Mouse (Mus musculus): ENCODE measurements around the gene Spry1. TPM values are rescaled to one million over a fixed set of nuclear protein-coding genes. Genes with fewer than 3 reads are reported as not detected.

Gene Spry1
- polyA plus RNA-seq, 1 experiment: 54.1 TPM

GRCm38 (mm10) chr3:37666291-37667118 is 26.8 kb downstream of the Spry1 start:
- Histone ChIP-seq H3K4me1 (ENCODE audit: control insufficient read depth, insufficient read depth, low read length) (peaks cover 8% of the 10 kb centered on the region), H3K4me3 (ENCODE audit: insufficient read depth, low read length) (no peak overlapping the region), H3K27ac (ENCODE audit: insufficient read depth, low read length) (no peak overlapping the region)
- TF ChIP-seq CTCF (IDR thresholded peaks at IDR 0.05; ENCODE audit: borderline replicate concordance, insufficient read depth, low read length) (no peak), POLR2A (IDR thresholded peaks at IDR 0.05; ENCODE audit: low read depth, low read length) (no peak)

DNA sequence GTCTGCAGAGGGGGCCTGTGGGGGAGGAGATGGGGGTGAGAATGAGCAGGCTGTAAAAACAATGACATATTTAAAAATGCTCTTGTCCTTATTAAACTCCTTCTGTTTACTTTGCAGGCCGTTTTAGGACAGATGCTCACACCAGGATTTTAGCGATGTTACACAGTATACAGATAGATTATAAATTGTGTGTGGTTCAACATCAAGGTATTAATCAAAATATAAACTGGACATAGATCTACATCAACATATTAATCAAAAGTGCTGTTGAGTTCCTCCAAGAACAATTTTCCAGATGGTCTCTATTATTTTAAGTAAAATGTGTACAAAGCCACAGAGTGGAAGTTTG is 27.3 kb downstream of the Spry1 start:
- Histone ChIP-seq H3K4me3 (ENCODE audit: insufficient read depth, low read length) (no peak overlapping the region), H3K4me1 (ENCODE audit: control insufficient read depth, insufficient read depth, low read length) (peaks cover 11% of the 10 kb centered on the region), H3K27ac (ENCODE audit: insufficient read depth, low read length) (no peak overlapping the region)
- TF ChIP-seq CTCF (IDR thresholded peaks at IDR 0.05; ENCODE audit: borderline replicate concordance, insufficient read depth, low read length): no peak
- no peak for TF ChIP-seq POLR2A (IDR thresholded peaks at IDR 0.05; ENCODE audit: low read depth, low read length)

- Histone ChIP-seq H3K27ac (ENCODE audit: insufficient read depth, low read length) (no peak overlapping the region), H3K4me1 (ENCODE audit: control insufficient read depth, insufficient read depth, low read length) (peaks cover 14% of the 10 kb centered on the region), H3K4me3 (ENCODE audit: insufficient read depth, low read length) (no peak overlapping the region)
- TF ChIP-seq POLR2A (IDR thresholded peaks at IDR 0.05; ENCODE audit: low read depth, low read length) (no peak), CTCF (IDR thresholded peaks at IDR 0.05; ENCODE audit: borderline replicate concordance, insufficient read depth, low read length) (no peak)
Observed at GRCm38 (mm10) chr3:37667736-37668135, 28.0 kb downstream of the Spry1 start.

GRCm38 (mm10) chr3:37668652-37669051 is 28.9 kb downstream of the Spry1 start:
- peaks cover 15% of the 10 kb centered on the region for H3K4me1 ChIP-seq (ENCODE audit: control insufficient read depth, insufficient read depth, low read length)
- H3K27ac ChIP-seq (ENCODE audit: insufficient read depth, low read length): no peak overlapping the region
- no peak for TF ChIP-seq POLR2A (IDR thresholded peaks at IDR 0.05; ENCODE audit: low read depth, low read length)
- TF ChIP-seq CTCF (IDR thresholded peaks at IDR 0.05; ENCODE audit: borderline replicate concordance, insufficient read depth, low read length): no peak
- H3K4me3 ChIP-seq (ENCODE audit: insufficient read depth, low read length): no peak overlapping the region

DNA sequence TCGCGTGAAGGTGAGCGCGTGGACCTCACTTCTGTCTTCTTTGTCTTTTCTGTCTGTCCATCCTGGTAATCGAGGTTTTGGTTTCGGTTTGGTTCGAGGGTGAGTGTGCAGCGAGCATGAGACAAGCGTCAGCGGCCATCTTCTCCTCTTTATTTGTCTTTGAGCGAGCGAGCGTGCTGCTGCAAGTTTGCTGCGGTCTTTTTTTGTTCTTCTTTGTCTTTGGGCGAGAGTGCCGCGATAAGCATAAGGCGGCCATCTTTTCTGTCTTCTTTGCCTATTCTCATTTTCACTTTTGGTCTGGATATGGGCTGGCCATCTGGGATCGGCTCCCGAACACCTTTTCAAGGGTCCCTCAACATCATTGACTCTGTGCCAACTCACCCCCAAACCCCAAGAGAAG is 29.4 kb downstream of the Spry1 start:
- H3K4me1 ChIP-seq (ENCODE audit: control insufficient read depth, insufficient read depth, low read length): peaks cover 15% of the 10 kb centered on the region
- TF ChIP-seq CTCF (IDR thresholded peaks at IDR 0.05; ENCODE audit: borderline replicate concordance, insufficient read depth, low read length) (no peak), POLR2A (IDR thresholded peaks at IDR 0.05; ENCODE audit: low read depth, low read length) (no peak)
- H3K4me3 ChIP-seq (ENCODE audit: insufficient read depth, low read length): no peak overlapping the region
- H3K27ac ChIP-seq (ENCODE audit: insufficient read depth, low read length): no peak overlapping the region

DNA sequence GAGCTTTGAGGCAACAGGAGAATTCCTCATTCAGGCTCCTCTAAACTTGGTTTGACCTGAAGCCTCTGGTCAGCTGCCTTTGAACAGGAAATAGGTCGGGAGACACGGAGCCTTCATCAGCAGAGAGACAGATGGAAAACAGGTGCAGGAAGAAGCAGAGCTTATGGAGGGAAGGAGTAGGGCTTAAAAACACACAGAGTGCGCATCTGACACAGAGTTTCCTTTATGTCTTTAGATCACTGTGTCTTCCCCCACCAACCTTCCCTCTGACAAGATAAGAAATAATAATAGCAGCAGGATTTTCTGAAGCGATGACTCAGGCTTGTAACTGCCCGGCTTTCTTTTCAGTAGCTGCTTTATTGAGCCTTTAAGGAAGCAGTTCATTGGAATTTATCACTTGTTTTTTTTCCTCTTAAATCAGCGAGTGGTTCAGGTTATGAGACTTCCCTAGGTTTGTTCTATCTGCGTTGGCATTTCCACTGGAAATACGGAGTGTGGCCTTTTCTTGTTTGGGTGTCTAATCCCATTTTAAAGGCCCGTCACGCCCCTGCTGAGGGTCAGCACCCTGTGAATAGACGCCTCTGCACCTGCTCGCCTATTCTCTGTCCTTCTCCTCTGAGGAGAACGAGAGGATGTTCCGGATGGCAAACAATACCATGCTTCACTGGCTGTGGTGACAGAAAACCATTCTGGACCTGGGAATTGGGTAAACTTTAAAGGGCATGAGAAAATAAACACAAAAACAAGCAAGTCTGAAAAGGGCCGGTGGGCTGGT is 32.7 kb downstream of the Spry1 start:
- no peak overlapping the region for H3K4me3 ChIP-seq (ENCODE audit: insufficient read depth, low read length)
- H3K27ac ChIP-seq (ENCODE audit: insufficient read depth, low read length): no peak overlapping the region
- peaks cover 6% of the 10 kb centered on the region; the same call in 1 of the 2 replicates for H3K4me1 ChIP-seq (ENCODE audit: control insufficient read depth, insufficient read depth, low read length)
- no peak for TF ChIP-seq POLR2A (IDR thresholded peaks at IDR 0.05; ENCODE audit: low read depth, low read length)
- no peak for TF ChIP-seq CTCF (IDR thresholded peaks at IDR 0.05; ENCODE audit: borderline replicate concordance, insufficient read depth, low read length)

GRCm38 (mm10) chr3:37673513-37674261 is 33.9 kb downstream of the Spry1 start:
- TF ChIP-seq CTCF (IDR thresholded peaks at IDR 0.05; ENCODE audit: borderline replicate concordance, insufficient read depth, low read length) (no peak), POLR2A (IDR thresholded peaks at IDR 0.05; ENCODE audit: low read depth, low read length) (no peak)
- peaks cover 6% of the 10 kb centered on the region; the same call in 1 of the 2 replicates for H3K4me1 ChIP-seq (ENCODE audit: control insufficient read depth, insufficient read depth, low read length)
- H3K4me3 ChIP-seq (ENCODE audit: insufficient read depth, low read length): no peak overlapping the region
- no peak overlapping the region for H3K27ac ChIP-seq (ENCODE audit: insufficient read depth, low read length)

DNA sequence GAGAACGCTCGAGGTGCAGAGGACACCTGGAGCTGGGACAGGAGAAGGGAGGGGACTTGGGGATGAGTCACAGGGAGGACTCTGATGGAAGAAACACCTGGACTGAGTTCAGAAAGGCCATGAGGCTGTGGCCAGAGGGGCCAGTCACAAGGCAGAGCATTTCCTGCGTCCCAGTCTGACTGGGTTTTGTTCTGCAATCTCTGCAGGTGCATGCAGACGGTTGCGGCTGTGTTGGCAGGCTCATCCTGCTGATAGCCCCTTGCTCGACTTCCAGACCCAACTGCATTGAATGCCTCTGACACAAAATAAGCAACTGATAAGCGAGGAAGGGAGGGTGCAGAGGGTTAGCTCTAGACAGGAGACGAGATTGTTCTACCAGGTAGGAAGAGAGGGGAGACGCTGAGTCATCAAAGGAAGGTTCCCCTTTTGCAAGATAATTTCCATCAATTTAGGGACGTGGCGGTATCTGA is 35.3 kb downstream of the Spry1 start:
- Histone ChIP-seq H3K27ac (ENCODE audit: insufficient read depth, low read length) (no peak overlapping the region), H3K4me1 (ENCODE audit: control insufficient read depth, insufficient read depth, low read length) (peaks cover 6% of the 10 kb centered on the region; the same call in 1 of the 2 replicates), H3K4me3 (ENCODE audit: insufficient read depth, low read length) (no peak overlapping the region)
- TF ChIP-seq CTCF (IDR thresholded peaks at IDR 0.05; ENCODE audit: borderline replicate concordance, insufficient read depth, low read length) (no peak), POLR2A (IDR thresholded peaks at IDR 0.05; ENCODE audit: low read depth, low read length) (no peak)

- peaks cover 6% of the 10 kb centered on the region; the same call in 1 of the 2 replicates for H3K4me1 ChIP-seq (ENCODE audit: control insufficient read depth, insufficient read depth, low read length)
- TF ChIP-seq CTCF (IDR thresholded peaks at IDR 0.05; ENCODE audit: borderline replicate concordance, insufficient read depth, low read length): no peak
- no peak for TF ChIP-seq POLR2A (IDR thresholded peaks at IDR 0.05; ENCODE audit: low read depth, low read length)
- H3K27ac ChIP-seq (ENCODE audit: insufficient read depth, low read length): no peak overlapping the region
- H3K4me3 ChIP-seq (ENCODE audit: insufficient read depth, low read length): no peak overlapping the region
Observed at GRCm38 (mm10) chr3:37676291-37676690, 36.5 kb downstream of the Spry1 start.

Data from embryonic fibroblast, embryonic 13.5 days (primary cell).